Mouse (Mus musculus) spleen, adult 2 months (tissue): Measurements from ENCODE around the gene Cxadr.
"Not testable (repeated sequence)": the region's sequence is repeated elsewhere in the genome, so short reads cannot be mapped to it uniquely, and the experiment has no call there.

ENCODE experiments used
- CTCF ChIP-seq: fragments of 200-500 bp; IDR thresholded peaks from 2 replicates; pipeline ENCODE4 v1.5.1; 2011; ENCODE audit warnings: mild to moderate bottlenecking, inconsistent platforms; ENCODE audit not compliant: insufficient read depth, insufficient read length, insufficient replicate concordance; ENCODE audit errors: extremely low read depth
- POLR2A ChIP-seq: fragments of 200-500 bp; IDR thresholded peaks from 2 replicates; pipeline ENCODE4 v1.6.1; 2011; ENCODE audit warnings: low read depth, low read length, inconsistent platforms

DNA sequence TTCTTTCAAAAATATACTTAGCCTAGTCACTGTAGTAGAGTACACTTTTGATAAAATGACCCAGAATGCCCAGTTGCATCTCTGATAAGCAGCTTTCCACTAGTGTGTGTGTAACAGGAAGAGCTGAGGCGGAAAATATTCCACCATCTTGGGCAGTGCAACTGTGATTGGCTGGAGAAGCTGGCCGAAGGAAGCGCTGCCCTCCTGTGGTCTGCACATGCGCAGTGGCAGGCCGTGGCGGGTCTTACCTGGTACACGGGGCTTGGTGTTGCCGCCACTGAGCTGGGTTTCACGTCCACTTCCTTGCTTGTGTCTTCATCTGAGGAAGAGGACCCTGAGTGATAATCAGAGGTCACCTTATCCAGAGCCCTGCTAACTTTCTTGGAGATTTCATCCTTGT, 63.3 kb downstream of the Cxadr start:
- TF ChIP-seq CTCF, POLR2A: not testable (repeated sequence)
